Mouse (Mus musculus) forebrain, embryonic 11.5 days (tissue): ENCODE measurements around the gene Anapc1. TPM values are rescaled to one million over a fixed set of nuclear protein-coding genes. Genes with fewer than 3 reads are reported as not detected.

Experiments
- ATAC-seq: fragments of 200-750 bp; cut with Nextera tagmentation; replicated peaks from 2 replicates; pipeline ENCODE4 v1.8.0; 2017; ENCODE audit warnings: moderate TSS enrichment; ENCODE audit not compliant: low FRiP score
- DNase-seq: peaks from one replicate; pipeline ENCODE4 v3.0.0-alpha.2; 2017; ENCODE audit warnings: low spot score
- H3K27ac ChIP-seq: fragments of 300-500 bp; sonication (generic); 2 replicates; pipeline ENCODE4 v1.5.1; 2014; ENCODE audit warnings: low read depth, low read length
- H3K27me3 ChIP-seq: fragments of 300-500 bp; sonication (generic); 2 replicates; pipeline ENCODE4 v1.6.1; 2014; ENCODE audit warnings: mild to moderate bottlenecking, low read length, mixed read lengths; ENCODE audit not compliant: control insufficient read depth, insufficient read depth
- H3K36me3 ChIP-seq: fragments of 300-500 bp; sonication (generic); 2 replicates; pipeline ENCODE4 v1.6.1; 2014; ENCODE audit warnings: mild to moderate bottlenecking, low read length, moderate library complexity, mixed read lengths; ENCODE audit not compliant: control insufficient read depth, insufficient read depth
- H3K4me1 ChIP-seq: fragments of 300-500 bp; sonication (generic); replicated peaks from 2 replicates; pipeline ENCODE4 v1.6.1; 2014; ENCODE audit warnings: low read length, mixed read lengths; ENCODE audit not compliant: control insufficient read depth, insufficient read depth
- H3K4me2 ChIP-seq: fragments of 300-500 bp; sonication (generic); 2 replicates; pipeline ENCODE4 v1.6.1; 2014; ENCODE audit warnings: low read depth, mild to moderate bottlenecking, low read length, moderate library complexity, mixed read lengths; ENCODE audit not compliant: severe bottlenecking
- H3K4me3 ChIP-seq: fragments of 300-500 bp; sonication (generic); 2 replicates; pipeline ENCODE4 v1.5.1; 2014; ENCODE audit warnings: low read depth, low read length
- H3K9ac ChIP-seq: fragments of 300-500 bp; sonication (generic); 2 replicates; pipeline ENCODE4 v1.6.1; 2014; ENCODE audit warnings: low read length
- H3K9me3 ChIP-seq: fragments of 300-500 bp; sonication (generic); 2 replicates; pipeline ENCODE4 v1.6.1; 2016; ENCODE audit warnings: low read length, mixed read lengths; ENCODE audit not compliant: control insufficient read depth
- WGBS: fragments of 180-500 bp; shearing (Covaris S2); extraction: QIAGEN DNeasy Blood & Tissue Kit; methylation state at CpG from one replicate; pipeline ENCODE4 v1.1.7; 2014; 5-methylcytosine and 5-hydroxymethylcytosine counted together
- polyA plus RNA-seq: library from polyadenylated mRNA; unstranded; fragments of >200 nt; fragmentation: Nextera tagmentation; extraction: Ambion mirVana; gene quantifications from 2 replicates; pipeline ENCODE4 v1.2.1, GENCODE M21; 2014

Anapc1 gene
- polyA plus RNA-seq, result 104 and 120 TPM in 2 replicates

DNA sequence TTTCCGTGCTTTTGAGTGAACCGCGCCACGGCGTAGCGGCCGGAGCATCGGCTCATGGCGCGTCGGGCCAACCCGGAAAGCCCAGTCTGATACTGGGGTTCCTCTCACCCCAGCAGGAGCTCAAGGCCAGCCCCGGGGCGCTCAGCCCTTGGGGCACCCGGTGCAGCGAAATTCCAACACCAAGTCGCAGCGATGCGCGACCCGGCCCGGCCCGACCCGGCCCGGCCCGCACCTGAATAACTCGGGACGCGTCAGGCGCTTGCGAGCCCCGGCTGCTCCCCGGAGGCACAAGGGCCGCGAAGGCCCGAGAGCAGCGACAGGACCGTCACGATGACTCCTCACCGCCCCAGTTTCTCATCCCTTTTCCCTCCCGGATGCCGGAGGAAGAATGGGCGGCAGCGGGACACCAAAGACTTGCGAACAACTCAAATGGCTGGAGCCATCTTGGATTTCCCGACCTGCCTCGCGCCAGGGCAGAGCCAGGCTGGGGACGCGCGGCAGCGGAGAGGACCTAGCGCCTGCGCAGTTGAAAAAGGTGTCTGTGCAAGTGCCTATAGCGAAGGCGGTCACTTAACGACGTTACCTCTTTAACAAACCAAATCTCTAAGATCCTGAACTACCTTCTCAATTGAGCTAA lies at the start of gene Anapc1:
Anapc1 (minus strand) TSS at position 471 of the 637 bp plus-strand sequence.
- Histone ChIP-seq H3K4me1 (0 out of 2 replicates have a peak, but pooled peaks cover 5% of the 10 kb centered on the region), H3K9ac (peak within 1 kb of the TSS; percentile 99), H3K27me3 (no peaks in the 10 kb centered on the region), H3K27ac (peak within 1 kb of the TSS; percentile 81), H3K9me3 (no peaks in the 10 kb centered on the region), H3K36me3 (peaks cover 2% of the 10 kb centered on the region; the same call in 1 of the 2 replicates), H3K4me3 (peak within 1 kb of the TSS; percentile 97), H3K4me2 (peak within 1 kb of the TSS; percentile 63)
- ATAC-seq (peak; percentile 97), DNase-seq (peak; percentile 93)
- WGBS, result under 1% methylated on average over 58 of the region's 58 CpGs

DNA sequence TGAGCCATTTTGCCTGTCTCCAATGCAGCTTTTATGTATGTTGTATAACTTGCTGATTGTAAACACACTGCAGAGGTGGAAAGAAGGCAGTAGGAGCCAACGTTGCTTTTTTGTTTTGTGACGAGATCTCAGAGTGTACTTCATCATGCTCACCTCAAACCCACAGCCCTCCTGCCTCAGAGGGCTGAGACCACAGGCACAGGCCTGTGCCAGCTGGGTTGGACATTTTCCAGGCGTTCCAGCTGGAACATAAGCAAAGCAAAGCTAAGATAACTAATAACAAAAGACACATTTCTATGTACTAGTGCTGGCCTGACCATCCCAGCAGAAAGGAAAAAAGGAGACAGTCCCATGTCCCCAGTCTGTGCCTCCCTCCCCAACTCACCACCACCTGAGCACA lies 47.9 kb upstream of the Anapc1 start:
- Histone ChIP-seq H3K9ac (no peak overlapping the region), H3K9me3 (no peaks in the 10 kb centered on the region), H3K4me3 (no peak overlapping the region), H3K36me3 (no peaks in the 10 kb centered on the region), H3K4me2 (no peak overlapping the region), H3K27me3 (no peaks in the 10 kb centered on the region), H3K4me1 (no peaks in the 10 kb centered on the region), H3K27ac (no peak overlapping the region)
- WGBS, result 79% methylated on average over 3 of the region's 3 CpGs
- DNase-seq (no peak), ATAC-seq (no peak)

DNA sequence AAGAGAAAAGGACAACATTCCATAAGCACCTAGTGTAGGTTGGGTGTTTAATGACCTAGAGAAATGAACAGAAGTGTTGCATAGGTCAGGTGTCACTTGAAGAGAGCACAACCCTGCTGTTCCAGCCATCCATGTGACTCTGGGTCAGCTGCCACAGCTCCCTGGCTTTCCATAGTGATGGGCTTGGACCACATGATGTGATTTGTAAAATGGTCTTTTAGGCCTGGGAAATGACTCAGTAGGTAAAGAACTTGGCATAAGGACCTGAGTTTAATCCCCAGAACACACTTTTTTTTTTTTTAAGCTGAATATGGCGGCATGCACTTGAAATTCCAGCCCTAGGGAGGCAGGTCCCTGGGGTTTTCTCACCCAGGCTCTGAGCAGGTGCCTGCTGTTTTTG lies 44.8 kb upstream of the Anapc1 start:
- no peaks in the 10 kb centered on the region for H3K36me3 ChIP-seq
- 78% methylated on average over 1 of the region's 1 CpGs for WGBS
- ATAC-seq (no peak), DNase-seq (no peak)
- no peak overlapping the region for H3K9ac ChIP-seq
- no peaks in the 10 kb centered on the region for H3K9me3 ChIP-seq
- H3K4me1 ChIP-seq, result no peaks in the 10 kb centered on the region
- no peak overlapping the region for H3K4me2 ChIP-seq
- no peaks in the 10 kb centered on the region for H3K27me3 ChIP-seq
- no peak overlapping the region for H3K4me3 ChIP-seq
- no peak overlapping the region for H3K27ac ChIP-seq

DNA sequence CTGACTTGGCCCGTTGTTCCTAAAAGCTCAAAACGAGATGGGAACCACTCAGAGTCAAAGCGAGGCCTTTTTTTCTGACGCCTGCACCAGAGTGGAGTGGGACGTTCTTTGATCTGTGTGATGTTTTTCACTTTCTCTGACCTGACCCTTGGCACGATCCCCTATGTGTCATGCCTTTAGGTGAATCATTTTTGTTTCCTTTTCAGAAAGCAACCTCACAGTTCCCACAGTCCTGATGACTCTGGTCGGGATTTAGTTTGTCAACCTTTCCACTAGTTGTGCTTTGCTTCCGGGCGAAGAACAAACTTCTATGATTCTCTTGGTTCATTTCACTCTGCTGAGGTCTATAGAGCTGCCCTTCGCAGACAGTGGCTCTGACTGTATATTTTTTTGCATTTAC lies 44.3 kb upstream of the Anapc1 start:
- Histone ChIP-seq H3K9ac (no peak overlapping the region), H3K4me2 (no peak overlapping the region), H3K27ac (no peak overlapping the region), H3K4me1 (no peaks in the 10 kb centered on the region), H3K36me3 (no peaks in the 10 kb centered on the region), H3K9me3 (no peaks in the 10 kb centered on the region), H3K27me3 (no peaks in the 10 kb centered on the region), H3K4me3 (no peak overlapping the region)
- no peak for DNase-seq
- no peak for ATAC-seq
- WGBS, result 84% methylated on average over 10 of the region's 10 CpGs

DNA sequence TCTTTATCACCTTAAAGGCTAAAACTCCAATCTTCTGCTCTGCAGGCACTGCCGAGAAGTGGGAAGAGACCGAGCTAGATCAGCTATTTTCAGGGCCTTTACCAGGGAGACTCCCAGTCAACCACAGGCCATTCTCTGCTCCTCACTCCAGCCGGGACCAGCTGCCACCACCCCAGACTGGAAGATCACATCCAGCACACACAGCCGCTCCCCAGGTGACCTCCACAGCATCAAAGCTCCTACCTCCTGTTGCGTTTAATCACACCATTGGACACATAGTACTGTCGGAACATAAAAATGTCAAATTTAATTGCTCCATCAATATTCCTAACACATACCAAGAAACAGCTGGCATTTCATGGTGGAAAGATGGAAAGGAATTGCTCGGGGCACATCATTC lies 42.0 kb upstream of the Anapc1 start:
- H3K9me3 ChIP-seq, result no peaks in the 10 kb centered on the region
- H3K27me3 ChIP-seq, result no peaks in the 10 kb centered on the region
- no peak for DNase-seq
- no peak overlapping the region for H3K9ac ChIP-seq
- ATAC-seq, result no peak
- no peak overlapping the region for H3K4me2 ChIP-seq
- H3K4me3 ChIP-seq, result no peak overlapping the region
- H3K27ac ChIP-seq, result no peak overlapping the region
- no peaks in the 10 kb centered on the region for H3K36me3 ChIP-seq
- no peaks in the 10 kb centered on the region for H3K4me1 ChIP-seq
- WGBS, result 88% methylated on average over 7 of the region's 7 CpGs

DNA sequence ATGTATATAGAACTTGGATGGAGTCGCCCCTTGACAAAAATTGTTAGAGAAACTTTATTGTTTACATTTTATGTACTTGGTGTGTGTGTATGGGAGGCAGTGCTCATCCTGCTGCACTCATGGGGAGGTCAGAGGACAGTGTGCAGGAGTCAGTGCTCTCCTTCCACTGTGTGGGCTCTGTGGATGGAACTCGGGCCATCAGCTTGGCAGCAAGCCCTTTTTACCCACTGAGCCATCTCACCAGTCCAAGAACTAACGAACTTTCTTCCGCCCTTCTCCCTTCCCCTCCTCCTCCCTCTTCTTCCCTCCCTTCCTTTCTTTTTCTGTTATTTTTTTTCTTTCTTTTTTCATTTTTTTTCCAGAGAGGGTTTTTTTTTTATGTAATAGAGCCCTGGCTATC lies 40.9 kb upstream of the Anapc1 start:
- H3K4me1 ChIP-seq, result no peaks in the 10 kb centered on the region
- no peak for DNase-seq
- H3K9me3 ChIP-seq, result no peaks in the 10 kb centered on the region
- no peak overlapping the region for H3K4me3 ChIP-seq
- WGBS, result 89% methylated on average over 4 of the region's 4 CpGs
- no peak overlapping the region for H3K27ac ChIP-seq
- H3K27me3 ChIP-seq, result no peaks in the 10 kb centered on the region
- no peak for ATAC-seq
- no peak overlapping the region for H3K4me2 ChIP-seq
- H3K9ac ChIP-seq, result no peak overlapping the region
- H3K36me3 ChIP-seq, result no peaks in the 10 kb centered on the region

DNA sequence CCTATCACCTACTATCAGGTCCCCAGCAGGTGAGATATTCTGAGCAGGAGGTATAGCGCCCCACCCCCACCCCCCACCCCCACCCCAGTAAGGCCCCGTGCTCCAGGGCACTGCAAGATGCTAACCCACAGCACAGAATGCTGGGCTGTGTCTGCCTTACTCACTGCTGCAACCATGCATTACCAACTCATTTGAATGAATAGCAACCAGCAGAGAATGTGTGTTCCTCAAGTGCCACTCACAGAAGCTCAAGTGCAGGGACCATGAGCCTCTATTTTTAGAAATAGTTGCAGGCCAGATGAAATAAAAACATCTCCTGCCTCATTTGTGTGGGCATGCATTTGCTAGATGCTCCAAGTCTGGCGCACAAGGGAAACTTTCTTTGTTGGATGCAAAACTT lies 40.4 kb upstream of the Anapc1 start:
- Histone ChIP-seq H3K4me2 (no peak overlapping the region), H3K27me3 (no peaks in the 10 kb centered on the region), H3K9me3 (no peaks in the 10 kb centered on the region), H3K4me3 (no peak overlapping the region), H3K36me3 (no peaks in the 10 kb centered on the region), H3K9ac (no peak overlapping the region), H3K4me1 (no peaks in the 10 kb centered on the region), H3K27ac (no peak overlapping the region)
- 42% methylated on average over 3 of the region's 3 CpGs for WGBS
- DNase-seq, result no peak
- no peak for ATAC-seq

DNA sequence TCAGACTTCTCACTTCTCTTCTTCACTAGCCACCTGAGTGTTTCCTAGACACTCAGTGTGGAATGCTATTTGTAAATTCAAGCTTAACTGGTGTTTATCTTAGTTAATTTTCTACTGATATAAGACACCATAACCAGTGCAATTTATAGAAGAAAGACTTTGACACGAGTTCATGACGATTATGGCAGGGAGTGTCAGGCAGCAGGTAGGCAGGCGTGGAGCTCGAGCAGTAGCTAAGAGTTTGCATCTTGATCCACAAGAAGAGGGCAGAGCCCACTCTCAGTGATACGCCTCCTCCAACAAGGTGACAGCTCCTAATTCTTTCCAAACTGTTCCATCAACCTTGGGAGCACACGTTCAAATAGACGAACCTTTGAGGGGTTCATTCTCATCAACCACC lies 39.4 kb upstream of the Anapc1 start:
- Histone ChIP-seq H3K4me1 (no peaks in the 10 kb centered on the region), H3K4me2 (no peak overlapping the region), H3K9me3 (no peaks in the 10 kb centered on the region), H3K36me3 (no peaks in the 10 kb centered on the region), H3K9ac (no peak overlapping the region), H3K4me3 (no peak overlapping the region), H3K27me3 (no peaks in the 10 kb centered on the region), H3K27ac (no peak overlapping the region)
- DNase-seq, result no peak
- no peak for ATAC-seq
- 85% methylated on average over 7 of the region's 7 CpGs for WGBS

DNA sequence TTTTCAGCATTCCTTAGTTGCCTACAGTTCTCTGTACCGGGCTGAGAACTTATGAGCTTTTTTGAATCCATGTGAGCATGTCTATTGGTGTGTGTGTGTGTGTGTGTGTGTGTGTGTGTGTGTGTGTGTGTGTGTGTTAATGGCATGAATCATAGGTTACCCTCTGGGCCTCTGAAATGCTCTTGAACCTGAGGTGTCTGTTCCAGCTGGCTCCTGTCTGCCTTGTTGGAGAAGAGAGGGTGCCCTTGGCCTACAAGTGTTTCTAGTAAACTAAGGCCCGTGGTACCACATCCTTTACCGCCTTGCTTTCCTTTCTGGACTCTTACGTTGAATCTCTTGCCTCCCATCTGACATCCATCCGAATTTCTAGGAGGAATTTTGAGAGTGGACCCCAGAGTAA lies 38.9 kb upstream of the Anapc1 start:
- Histone ChIP-seq H3K36me3 (no peaks in the 10 kb centered on the region), H3K27me3 (no peaks in the 10 kb centered on the region), H3K4me3 (no peak overlapping the region), H3K9me3 (no peaks in the 10 kb centered on the region), H3K4me2 (no peak overlapping the region), H3K9ac (no peak overlapping the region), H3K4me1 (no peaks in the 10 kb centered on the region), H3K27ac (no peak overlapping the region)
- ATAC-seq (no peak), DNase-seq (no peak)
- WGBS, result 88% methylated on average over 5 of the region's 5 CpGs
